Mouse (Mus musculus): Measurements from ENCODE around the gene Ivns1abp. TPM values are rescaled to one million over a fixed set of nuclear protein-coding genes. Genes with fewer than 3 reads are reported as not detected.

Ivns1abp gene
- 201 and 217 TPM in 2 replicates for polyA plus RNA-seq (2014; fragmentation: Nextera tagmentation; extraction: Ambion mirVana)

DNA sequence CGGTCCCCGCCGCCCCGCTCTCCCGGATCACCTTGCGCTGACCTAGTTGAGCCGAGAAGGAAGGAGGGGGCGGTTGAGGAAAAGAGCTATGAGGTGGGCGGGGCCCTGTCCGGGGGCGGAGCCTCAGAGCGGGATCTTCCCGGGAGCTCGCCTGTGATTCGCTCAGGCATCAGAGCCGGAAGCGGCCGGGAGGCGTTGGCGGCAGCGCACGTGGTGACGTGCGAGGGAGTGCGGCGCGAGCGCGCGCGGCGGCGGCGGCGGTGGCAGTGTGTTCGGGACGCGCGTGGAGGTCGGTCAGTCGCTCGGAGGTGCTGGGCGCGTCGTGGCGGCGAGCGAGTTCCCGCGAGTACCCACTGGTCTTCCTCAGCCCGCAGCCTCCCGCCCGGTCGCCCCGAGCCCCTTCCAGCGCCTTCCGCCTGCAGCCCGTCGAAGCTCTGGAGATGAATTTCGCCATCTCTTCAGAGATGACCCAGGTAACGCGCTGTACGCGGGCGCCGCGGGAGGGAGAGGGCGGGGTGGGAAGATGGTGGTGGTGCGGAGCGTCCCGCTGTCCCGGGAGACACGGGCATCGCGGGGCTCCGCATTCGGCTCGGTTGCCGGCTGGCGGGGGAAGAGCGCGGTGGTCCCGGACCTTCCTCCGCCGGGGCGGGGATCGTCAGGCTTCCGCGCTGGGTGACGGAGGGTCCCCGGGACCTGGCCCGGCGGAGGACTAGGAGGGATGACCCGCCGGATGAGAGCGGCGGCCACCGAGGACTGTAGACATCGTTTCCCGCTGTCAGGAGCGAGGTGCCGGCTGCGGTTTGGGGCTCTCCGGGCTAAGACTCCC is at the start of gene Ivns1abp:
Gene Ivns1abp, plus strand, starts transcription at position 195 of the 826 bp plus-strand sequence.
- Histone ChIP-seq H3K27me3 (ENCODE audit: control insufficient read depth, insufficient read depth, low read length) (no peaks in the 10 kb centered on the region), H3K27ac (ENCODE audit: low read length) (peak within 1 kb of the TSS; percentile 90), H3K36me3 (ENCODE audit: control insufficient read depth, insufficient read depth, low read length) (0 out of 2 replicates have a peak, but pooled peaks cover under 1% of the 10 kb centered on the region), H3K4me2 (replicated peaks; ENCODE audit: low read depth, low read length) (peak within 1 kb of the TSS; percentile 64), H3K9ac (replicated peaks; ENCODE audit: low read depth, low read length) (peak within 1 kb of the TSS; percentile 95), H3K9me3 (ENCODE audit: control insufficient read depth, low read depth, low read length) (no peaks in the 10 kb centered on the region), H3K4me1 (ENCODE audit: control insufficient read depth, insufficient read depth, low read length) (peaks cover 21% of the 10 kb centered on the region), H3K4me3 (ENCODE audit: low read depth, low read length) (peak within 1 kb of the TSS; percentile 96)
- ATAC-seq (ENCODE audit: insufficient number of reproducible peaks, insufficient read depth, low FRiP score, low read depth) = peak; percentile 95
- WGBS = under 1% methylated on average over 90 of the region's 104 CpGs

GRCm38 (mm10) chr1:151295486-151295885 is 48.8 kb upstream of the Ivns1abp start:
- no peak for ATAC-seq (ENCODE audit: insufficient number of reproducible peaks, insufficient read depth, low FRiP score, low read depth)
- Histone ChIP-seq H3K27me3 (ENCODE audit: control insufficient read depth, insufficient read depth, low read length) (no peaks in the 10 kb centered on the region), H3K9me3 (ENCODE audit: control insufficient read depth, low read depth, low read length) (no peaks in the 10 kb centered on the region), H3K4me2 (replicated peaks; ENCODE audit: low read depth, low read length) (no peak overlapping the region), H3K4me1 (ENCODE audit: control insufficient read depth, insufficient read depth, low read length) (no peaks in the 10 kb centered on the region), H3K9ac (replicated peaks; ENCODE audit: low read depth, low read length) (no peak overlapping the region), H3K27ac (ENCODE audit: low read length) (no peak overlapping the region), H3K4me3 (ENCODE audit: low read depth, low read length) (no peak overlapping the region), H3K36me3 (ENCODE audit: control insufficient read depth, insufficient read depth, low read length) (no peaks in the 10 kb centered on the region)
- 72% methylated on average over 3 of the region's 3 CpGs for WGBS

GRCm38 (mm10) chr1:151296621-151297020 is 47.7 kb upstream of the Ivns1abp start:
- H3K9me3 ChIP-seq (ENCODE audit: control insufficient read depth, low read depth, low read length) = no peaks in the 10 kb centered on the region
- peak; percentile 61; the same call in 1 of the 2 replicates for ATAC-seq (ENCODE audit: insufficient number of reproducible peaks, insufficient read depth, low FRiP score, low read depth)
- H3K4me2 ChIP-seq (replicated peaks; ENCODE audit: low read depth, low read length) = no peak overlapping the region
- no peaks in the 10 kb centered on the region for H3K36me3 ChIP-seq (ENCODE audit: control insufficient read depth, insufficient read depth, low read length)
- H3K27me3 ChIP-seq (ENCODE audit: control insufficient read depth, insufficient read depth, low read length) = no peaks in the 10 kb centered on the region
- H3K27ac ChIP-seq (ENCODE audit: low read length) = no peak overlapping the region
- H3K4me3 ChIP-seq (ENCODE audit: low read depth, low read length) = no peak overlapping the region
- WGBS = 50% methylated on average over 1 of the region's 1 CpGs
- H3K9ac ChIP-seq (replicated peaks; ENCODE audit: low read depth, low read length) = no peak overlapping the region
- H3K4me1 ChIP-seq (ENCODE audit: control insufficient read depth, insufficient read depth, low read length) = peaks cover 3% of the 10 kb centered on the region; the same call in 1 of the 2 replicates

GRCm38 (mm10) chr1:151297025-151297424 is 47.3 kb upstream of the Ivns1abp start:
- no peak overlapping the region for H3K9ac ChIP-seq (replicated peaks; ENCODE audit: low read depth, low read length)
- H3K4me1 ChIP-seq (ENCODE audit: control insufficient read depth, insufficient read depth, low read length) = peaks cover 3% of the 10 kb centered on the region; the same call in 1 of the 2 replicates
- no peaks in the 10 kb centered on the region for H3K36me3 ChIP-seq (ENCODE audit: control insufficient read depth, insufficient read depth, low read length)
- WGBS = 65% methylated on average over 6 of the region's 6 CpGs
- no peak overlapping the region for H3K4me3 ChIP-seq (ENCODE audit: low read depth, low read length)
- H3K27ac ChIP-seq (ENCODE audit: low read length) = no peak overlapping the region
- no peaks in the 10 kb centered on the region for H3K27me3 ChIP-seq (ENCODE audit: control insufficient read depth, insufficient read depth, low read length)
- ATAC-seq (ENCODE audit: insufficient number of reproducible peaks, insufficient read depth, low FRiP score, low read depth) = no peak
- no peak overlapping the region for H3K4me2 ChIP-seq (replicated peaks; ENCODE audit: low read depth, low read length)
- H3K9me3 ChIP-seq (ENCODE audit: control insufficient read depth, low read depth, low read length) = no peaks in the 10 kb centered on the region

- Histone ChIP-seq H3K9ac (replicated peaks; ENCODE audit: low read depth, low read length) (no peak overlapping the region), H3K4me3 (ENCODE audit: low read depth, low read length) (no peak overlapping the region), H3K4me2 (replicated peaks; ENCODE audit: low read depth, low read length) (no peak overlapping the region), H3K4me1 (ENCODE audit: control insufficient read depth, insufficient read depth, low read length) (peaks cover 3% of the 10 kb centered on the region; the same call in 1 of the 2 replicates), H3K36me3 (ENCODE audit: control insufficient read depth, insufficient read depth, low read length) (no peaks in the 10 kb centered on the region), H3K9me3 (ENCODE audit: control insufficient read depth, low read depth, low read length) (no peaks in the 10 kb centered on the region), H3K27me3 (ENCODE audit: control insufficient read depth, insufficient read depth, low read length) (no peaks in the 10 kb centered on the region), H3K27ac (ENCODE audit: low read length) (no peak overlapping the region)
- ATAC-seq (ENCODE audit: insufficient number of reproducible peaks, insufficient read depth, low FRiP score, low read depth) = no peak
- WGBS = 79% methylated on average over 2 of the region's 2 CpGs
Measured at GRCm38 (mm10) chr1:151297596-151297995, 46.7 kb upstream of the Ivns1abp start.

GRCm38 (mm10) chr1:151301456-151301855 is 42.8 kb upstream of the Ivns1abp start:
- Histone ChIP-seq H3K4me2 (replicated peaks; ENCODE audit: low read depth, low read length) (no peak overlapping the region), H3K36me3 (ENCODE audit: control insufficient read depth, insufficient read depth, low read length) (no peaks in the 10 kb centered on the region), H3K4me1 (ENCODE audit: control insufficient read depth, insufficient read depth, low read length) (peaks cover 3% of the 10 kb centered on the region; the same call in 1 of the 2 replicates), H3K27me3 (ENCODE audit: control insufficient read depth, insufficient read depth, low read length) (no peaks in the 10 kb centered on the region), H3K9ac (replicated peaks; ENCODE audit: low read depth, low read length) (no peak overlapping the region), H3K4me3 (ENCODE audit: low read depth, low read length) (no peak overlapping the region), H3K27ac (ENCODE audit: low read length) (no peak overlapping the region), H3K9me3 (ENCODE audit: control insufficient read depth, low read depth, low read length) (no peaks in the 10 kb centered on the region)
- 62% methylated on average over 6 of the region's 6 CpGs for WGBS
- no peak for ATAC-seq (ENCODE audit: insufficient number of reproducible peaks, insufficient read depth, low FRiP score, low read depth)

GRCm38 (mm10) chr1:151301904-151302303 is 42.4 kb upstream of the Ivns1abp start:
- no peak overlapping the region for H3K27ac ChIP-seq (ENCODE audit: low read length)
- H3K36me3 ChIP-seq (ENCODE audit: control insufficient read depth, insufficient read depth, low read length) = no peaks in the 10 kb centered on the region
- peaks cover 3% of the 10 kb centered on the region; the same call in 1 of the 2 replicates for H3K4me1 ChIP-seq (ENCODE audit: control insufficient read depth, insufficient read depth, low read length)
- 48% methylated on average over 3 of the region's 3 CpGs for WGBS
- H3K9ac ChIP-seq (replicated peaks; ENCODE audit: low read depth, low read length) = no peak overlapping the region
- H3K4me2 ChIP-seq (replicated peaks; ENCODE audit: low read depth, low read length) = no peak overlapping the region
- no peaks in the 10 kb centered on the region for H3K9me3 ChIP-seq (ENCODE audit: control insufficient read depth, low read depth, low read length)
- H3K4me3 ChIP-seq (ENCODE audit: low read depth, low read length) = no peak overlapping the region
- peak; percentile 28; the same call in 1 of the 2 replicates for ATAC-seq (ENCODE audit: insufficient number of reproducible peaks, insufficient read depth, low FRiP score, low read depth)
- no peaks in the 10 kb centered on the region for H3K27me3 ChIP-seq (ENCODE audit: control insufficient read depth, insufficient read depth, low read length)

DNA sequence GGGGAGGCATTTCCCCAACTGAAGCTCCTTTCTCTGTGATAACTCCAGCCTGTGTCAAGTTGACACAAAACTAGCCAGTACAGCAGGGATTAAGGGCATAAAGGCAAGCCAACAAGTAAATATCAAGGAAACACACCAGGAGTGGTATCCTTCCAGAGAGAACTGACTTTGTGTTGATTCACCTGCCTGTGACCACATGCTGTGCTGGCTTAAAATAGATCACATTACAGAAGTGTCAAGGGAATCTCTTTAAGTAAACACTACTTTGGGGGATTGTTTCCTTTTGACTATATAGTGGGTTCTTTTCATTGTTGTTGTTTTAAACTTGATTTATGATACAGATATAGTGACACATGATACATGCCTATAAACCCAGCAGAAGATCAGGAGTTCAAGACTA is 41.0 kb upstream of the Ivns1abp start:
- Histone ChIP-seq H3K27me3 (ENCODE audit: control insufficient read depth, insufficient read depth, low read length) (no peaks in the 10 kb centered on the region), H3K9me3 (ENCODE audit: control insufficient read depth, low read depth, low read length) (no peaks in the 10 kb centered on the region), H3K36me3 (ENCODE audit: control insufficient read depth, insufficient read depth, low read length) (no peaks in the 10 kb centered on the region), H3K4me2 (replicated peaks; ENCODE audit: low read depth, low read length) (no peak overlapping the region), H3K9ac (replicated peaks; ENCODE audit: low read depth, low read length) (no peak overlapping the region), H3K27ac (ENCODE audit: low read length) (no peak overlapping the region), H3K4me3 (ENCODE audit: low read depth, low read length) (no peak overlapping the region), H3K4me1 (ENCODE audit: control insufficient read depth, insufficient read depth, low read length) (peaks cover 3% of the 10 kb centered on the region; the same call in 1 of the 2 replicates)
- no peak for ATAC-seq (ENCODE audit: insufficient number of reproducible peaks, insufficient read depth, low FRiP score, low read depth)
